Mouse (Mus musculus) cortical plate, adult 2 months (tissue): Measurements from ENCODE around the gene Hnrnph3. TPM values are rescaled to one million over a fixed set of nuclear protein-coding genes. Genes with fewer than 3 reads are reported as not detected.
A peak's percentile ranks its signal among the peaks of the same experiment; 100 is the strongest.
"Not testable (repeated sequence)": the region's sequence is repeated elsewhere in the genome, so short reads cannot be mapped to it uniquely, and the experiment has no call there.

ENCODE experiments used
- H3K27ac ChIP-seq: fragments of 200-500 bp; 2 replicates; pipeline ENCODE4 v1.5.1; 2012; ENCODE audit warnings: low read length, control low read depth, inconsistent platforms; ENCODE audit not compliant: insufficient read depth
- H3K4me1 ChIP-seq: fragments of 200-500 bp; 2 replicates; pipeline ENCODE4 v1.6.1; 2011; ENCODE audit warnings: low read length; ENCODE audit not compliant: control insufficient read depth, insufficient read depth
- H3K4me3 ChIP-seq: fragments of 200-500 bp; 2 replicates; pipeline ENCODE4 v1.5.1; 2011; ENCODE audit warnings: mild to moderate bottlenecking, low read length, control low read depth; ENCODE audit not compliant: insufficient read depth
- CTCF ChIP-seq: fragments of 200-500 bp; IDR thresholded peaks from 2 replicates; pipeline ENCODE4 v1.5.1; 2011; ENCODE audit warnings: mild to moderate bottlenecking, control low read depth, low read length; ENCODE audit not compliant: insufficient read depth; ENCODE audit errors: extremely low read depth
- POLR2A ChIP-seq: fragments of 200-500 bp; IDR thresholded peaks from 2 replicates; pipeline ENCODE4 v1.6.1; 2011; ENCODE audit warnings: mild to moderate bottlenecking, low read length, control low read depth; ENCODE audit not compliant: insufficient read depth; ENCODE audit errors: extremely low read depth
- polyA plus RNA-seq: library from polyadenylated mRNA; depleted of rRNA; stranded (reverse); fragments of >200 nt; gene quantifications from 2 replicates; pipeline ENCODE4 v1.2.3, GENCODE M21; 2012

Hnrnph3 gene
- polyA plus RNA-seq, 1 experiment, result 78.7 TPM

GRCm38 (mm10) chr10:63056966-63057750 is 33.1 kb upstream of the Hnrnph3 start:
- TF ChIP-seq POLR2A (no peak), CTCF (no peak)
- no peak overlapping the region for H3K27ac ChIP-seq
- H3K4me1 ChIP-seq, result no peaks in the 10 kb centered on the region

GRCm38 (mm10) chr10:63054586-63054985 is 30.6 kb upstream of the Hnrnph3 start:
- Histone ChIP-seq H3K4me3 (no peak overlapping the region), H3K27ac (no peak overlapping the region), H3K4me1 (no peaks in the 10 kb centered on the region)
- no peak for TF ChIP-seq CTCF

More at GRCm38 (mm10) chr10:63056966-63057750, 33.1 kb upstream of the Hnrnph3 start:
- no peak overlapping the region for H3K4me3 ChIP-seq

- H3K4me3 ChIP-seq, H3K4me1 ChIP-seq, H3K27ac ChIP-seq: not testable (repeated sequence)
These were observed 30.1 kb upstream of the Hnrnph3 start for GRCm38 (mm10) chr10:63054071-63054470.

GRCm38 (mm10) chr10:63053007-63053406 is 29.0 kb upstream of the Hnrnph3 start:
- H3K4me3 ChIP-seq, result no peak overlapping the region
- H3K4me1 ChIP-seq, result no peaks in the 10 kb centered on the region
- no peak overlapping the region for H3K27ac ChIP-seq
- TF ChIP-seq CTCF (no peak), POLR2A (no peak)

GRCm38 (mm10) chr10:63052011-63052410 is 28.0 kb upstream of the Hnrnph3 start:
- TF ChIP-seq CTCF (no peak), POLR2A (no peak)

GRCm38 (mm10) chr10:63051267-63051666 is 27.2 kb upstream of the Hnrnph3 start:
- Histone ChIP-seq H3K27ac (no peak overlapping the region), H3K4me3 (no peak overlapping the region), H3K4me1 (no peaks in the 10 kb centered on the region)
- no peak for TF ChIP-seq CTCF
- TF ChIP-seq POLR2A, result no peak

More at GRCm38 (mm10) chr10:63052011-63052410, 28.0 kb upstream of the Hnrnph3 start:
- no peak overlapping the region for H3K4me3 ChIP-seq
- no peak overlapping the region for H3K27ac ChIP-seq
- no peaks in the 10 kb centered on the region for H3K4me1 ChIP-seq

GRCm38 (mm10) chr10:63049106-63049505 is 25.1 kb upstream of the Hnrnph3 start:
- TF ChIP-seq CTCF, result no peak
- TF ChIP-seq POLR2A, result no peak
- H3K4me3 ChIP-seq, result no peak overlapping the region
- H3K4me1 ChIP-seq, result no peaks in the 10 kb centered on the region
- H3K27ac ChIP-seq, result no peak overlapping the region

- H3K27ac ChIP-seq, result no peak overlapping the region
- no peaks in the 10 kb centered on the region for H3K4me1 ChIP-seq
- H3K4me3 ChIP-seq, result no peak overlapping the region
- TF ChIP-seq CTCF (no peak), POLR2A (no peak)
These were observed 23.7 kb upstream of the Hnrnph3 start for GRCm38 (mm10) chr10:63047751-63048150.

- TF ChIP-seq CTCF (0 out of 2 replicates have a peak, but pooled peaks have one; percentile 3), POLR2A (no peak)
- no peaks in the 10 kb centered on the region for H3K4me1 ChIP-seq
- H3K27ac ChIP-seq, result no peak overlapping the region
- H3K4me3 ChIP-seq, result no peak overlapping the region
These were observed 19.1 kb upstream of the Hnrnph3 start for GRCm38 (mm10) chr10:63043154-63043553.

- TF ChIP-seq POLR2A, result no peak
- no peak for TF ChIP-seq CTCF
- H3K4me3 ChIP-seq, result no peak overlapping the region
- no peak overlapping the region for H3K27ac ChIP-seq
- no peaks in the 10 kb centered on the region for H3K4me1 ChIP-seq
These were observed 16.0 kb upstream of the Hnrnph3 start for GRCm38 (mm10) chr10:63039867-63040628.
